Mouse (Mus musculus) lung, embryonic 14.5 days (tissue): ENCODE measurements at regions not wholly inside any gene's neighbourhood (a gene's known extent, or its start where the extent isn't known, plus 50 kb on each side); places are given as distances from the start of the nearest gene placed in this dataset.

ENCODE experiments used
- ATAC-seq: fragments of 200-750 bp; cut with Nextera tagmentation; 2 replicates; pipeline ENCODE4 v1.8.0; 2017; ENCODE audit warnings: mild to moderate bottlenecking, moderate TSS enrichment, moderate library complexity; ENCODE audit not compliant: insufficient read depth
- DNase-seq: peaks from one replicate; pipeline ENCODE4 v3.0.0-alpha.2; 2015
- H3K27ac ChIP-seq: fragments of 300-500 bp; sonication (generic); 2 replicates; pipeline ENCODE4 v1.5.1; 2014; ENCODE audit warnings: low read depth, mild to moderate bottlenecking, moderate library complexity
- H3K27me3 ChIP-seq: fragments of 300-500 bp; sonication (generic); 2 replicates; pipeline ENCODE4 v1.6.1; 2014; ENCODE audit warnings: low read length, control low read depth; ENCODE audit not compliant: insufficient read depth
- H3K36me3 ChIP-seq: fragments of 300-500 bp; sonication (generic); 2 replicates; pipeline ENCODE4 v1.6.1; 2014; ENCODE audit warnings: control low read depth; ENCODE audit not compliant: insufficient read depth
- H3K4me1 ChIP-seq: fragments of 300-500 bp; sonication (generic); 2 replicates; pipeline ENCODE4 v1.6.1; 2014; ENCODE audit warnings: antibody characterized with exemption, control low read depth; ENCODE audit not compliant: insufficient read depth
- H3K4me2 ChIP-seq: fragments of 300-500 bp; sonication (generic); 2 replicates; pipeline ENCODE4 v1.6.1; 2014; ENCODE audit warnings: mild to moderate bottlenecking
- H3K4me3 ChIP-seq: fragments of 300-500 bp; sonication (generic); 2 replicates; pipeline ENCODE4 v1.5.1; 2014; ENCODE audit warnings: low read depth, low read length
- H3K9ac ChIP-seq: fragments of 300-500 bp; sonication (generic); 2 replicates; pipeline ENCODE4 v1.6.1; 2014
- H3K9me3 ChIP-seq: fragments of 300-500 bp; sonication (generic); 2 replicates; pipeline ENCODE4 v1.6.1; 2016; ENCODE audit warnings: low read depth, low read length, control low read depth
- CTCF ChIP-seq: IDR thresholded peaks from 2 replicates; pipeline ENCODE4 v1.5.1; 2016; ENCODE audit warnings: antibody characterized with exemption, low read depth
- WGBS: fragments of 180-500 bp; shearing (Covaris S2); extraction: QIAGEN DNeasy Blood & Tissue Kit; methylation state at CpG from one replicate; pipeline ENCODE4 v1.1.7; 2014; 5-methylcytosine and 5-hydroxymethylcytosine counted together

DNA sequence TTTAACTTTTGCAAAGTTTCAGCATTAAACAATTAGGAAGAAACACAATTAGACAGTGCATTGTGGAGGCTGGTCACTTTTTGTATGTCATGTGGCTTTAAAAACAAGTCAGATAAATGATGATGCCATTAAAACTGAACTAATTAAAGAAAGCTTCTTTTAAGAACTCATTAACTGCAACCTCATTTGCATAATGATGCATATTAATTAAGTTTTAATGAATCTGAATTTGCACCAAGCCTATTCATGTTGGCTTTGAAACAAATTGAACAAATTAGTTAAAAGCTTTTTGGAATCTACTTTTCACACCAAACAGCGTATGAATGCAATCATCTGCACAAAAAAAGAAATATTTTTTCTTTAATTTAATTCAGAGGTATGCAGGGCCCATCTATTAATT is 367.3 kb downstream of the Vrk1 start:
- Histone ChIP-seq H3K27ac (no peak overlapping the region), H3K4me3 (no peak overlapping the region), H3K9ac (no peak overlapping the region), H3K4me2 (no peak overlapping the region), H3K36me3 (no peaks in the 10 kb centered on the region), H3K9me3 (no peaks in the 10 kb centered on the region), H3K27me3 (peaks cover 16% of the 10 kb centered on the region; the same call in 1 of the 2 replicates), H3K4me1 (no peaks in the 10 kb centered on the region)
- WGBS = 87% methylated on average over 1 of the region's 1 CpGs
- no peak for TF ChIP-seq CTCF
- ATAC-seq (no peak), DNase-seq (no peak)

DNA sequence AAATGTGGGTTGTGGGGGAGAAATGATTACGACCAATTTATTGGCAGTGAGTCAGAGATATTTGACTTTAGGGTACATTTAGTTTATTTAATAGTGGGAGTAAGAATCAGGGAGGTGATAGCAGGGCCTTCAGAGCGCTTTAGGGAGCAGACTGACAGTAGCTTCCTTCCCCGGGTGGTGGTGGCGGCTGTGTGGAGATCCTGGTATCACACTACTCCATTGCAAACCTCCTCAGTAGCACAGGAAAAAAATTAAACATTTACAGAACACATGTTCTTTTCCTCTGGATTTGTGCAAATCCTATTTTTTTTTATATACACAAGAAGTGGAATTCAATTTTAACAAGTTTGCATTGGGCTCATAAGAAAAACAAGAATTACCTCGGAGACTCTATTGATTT is 367.7 kb downstream of the Vrk1 start:
- no peaks in the 10 kb centered on the region for H3K9me3 ChIP-seq

DNA sequence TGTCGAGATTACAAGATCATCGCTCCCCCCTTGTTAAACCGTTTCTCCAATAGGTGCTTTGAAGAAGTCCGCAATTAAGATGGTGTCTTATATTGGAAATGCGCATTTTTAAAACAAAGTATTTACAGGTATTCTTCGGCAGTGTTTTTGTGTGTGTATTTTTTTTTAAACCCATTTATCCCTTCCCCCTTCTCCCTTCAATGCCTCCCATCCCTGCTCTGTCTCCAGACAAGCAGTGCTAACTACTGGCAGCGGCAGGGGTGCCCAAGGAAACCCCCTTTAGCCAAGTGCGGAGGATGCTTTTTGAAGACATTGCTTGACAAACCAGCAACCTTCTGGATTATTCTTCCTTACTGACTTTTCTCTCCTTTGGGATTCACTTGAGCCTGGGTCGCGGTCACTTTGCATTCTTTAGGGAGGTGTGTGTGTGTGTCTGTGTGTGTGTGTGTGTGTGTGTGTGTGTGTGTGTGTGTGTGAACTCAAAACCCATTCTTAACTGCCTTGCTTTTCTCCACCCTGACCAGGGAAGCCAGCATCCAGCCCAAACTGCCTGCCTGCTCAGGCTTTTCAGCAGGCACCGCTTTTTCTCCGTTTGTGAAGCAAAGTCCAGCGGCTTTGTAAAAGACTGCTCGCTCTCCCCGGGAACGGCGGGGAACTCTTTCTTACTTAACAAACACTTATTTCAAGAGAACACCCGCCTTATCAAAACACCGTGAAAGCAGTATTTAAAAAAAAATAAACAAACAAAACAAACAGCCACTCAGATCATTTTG is 368.5 kb downstream of the Vrk1 start:
- Histone ChIP-seq H3K4me2 (peak overlapping the region; percentile 52), H3K9me3 (no peaks in the 10 kb centered on the region), H3K27ac (no peak overlapping the region), H3K4me1 (no peaks in the 10 kb centered on the region), H3K36me3 (no peaks in the 10 kb centered on the region), H3K4me3 (peak overlapping the region; percentile 16; the same call in 1 of the 2 replicates), H3K9ac (no peak overlapping the region), H3K27me3 (peaks cover 16% of the 10 kb centered on the region; the same call in 1 of the 2 replicates)
- DNase-seq = peak; percentile 37
- no peak for TF ChIP-seq CTCF
- WGBS = 21% methylated on average over 19 of the region's 19 CpGs
- no peak for ATAC-seq

More for the DNA sequence above, 367.7 kb downstream of the Vrk1 start:
- Histone ChIP-seq H3K27me3 (peaks cover 16% of the 10 kb centered on the region; the same call in 1 of the 2 replicates), H3K9ac (no peak overlapping the region), H3K4me1 (no peaks in the 10 kb centered on the region), H3K4me2 (no peak overlapping the region), H3K4me3 (no peak overlapping the region), H3K36me3 (no peaks in the 10 kb centered on the region), H3K27ac (no peak overlapping the region)
- DNase-seq (no peak), ATAC-seq (no peak)
- no peak for TF ChIP-seq CTCF
- 53% methylated on average over 5 of the region's 5 CpGs for WGBS

DNA sequence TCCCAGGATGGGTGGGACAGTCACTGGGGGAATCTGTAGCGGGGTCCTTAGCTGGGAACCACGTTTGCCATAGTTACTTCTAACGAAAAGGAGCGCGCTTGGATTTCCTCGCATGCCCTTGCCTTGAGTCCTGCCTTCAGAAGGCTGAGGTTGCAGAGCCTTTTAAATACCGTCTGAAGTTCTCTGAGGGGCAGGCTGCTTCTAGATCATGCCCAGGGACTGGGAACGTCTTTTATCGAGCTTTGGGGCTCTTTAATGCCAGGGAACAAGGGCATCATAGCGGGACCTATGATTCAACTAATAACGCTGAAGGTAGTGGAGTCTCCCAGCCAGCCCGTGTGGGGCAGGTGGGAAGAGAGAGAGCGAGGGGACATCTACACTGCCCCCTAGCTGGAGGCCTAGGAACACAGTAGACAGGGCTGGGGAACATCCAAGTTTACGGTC is 369.1 kb downstream of the Vrk1 start:
- no peak overlapping the region for H3K9ac ChIP-seq
- 1% methylated on average over 14 of the region's 14 CpGs for WGBS
- no peak overlapping the region for H3K27ac ChIP-seq
- ATAC-seq = peak; percentile 62; the same call in 1 of the 2 replicates
- H3K4me1 ChIP-seq = no peaks in the 10 kb centered on the region
- H3K9me3 ChIP-seq = no peaks in the 10 kb centered on the region
- DNase-seq = peak; percentile 51
- no peaks in the 10 kb centered on the region for H3K36me3 ChIP-seq
- H3K27me3 ChIP-seq = peaks cover 16% of the 10 kb centered on the region; the same call in 1 of the 2 replicates
- H3K4me2 ChIP-seq = peak overlapping the region; percentile 52
- TF ChIP-seq CTCF = peak; percentile 68
- peak overlapping the region; percentile 16 for H3K4me3 ChIP-seq

DNA sequence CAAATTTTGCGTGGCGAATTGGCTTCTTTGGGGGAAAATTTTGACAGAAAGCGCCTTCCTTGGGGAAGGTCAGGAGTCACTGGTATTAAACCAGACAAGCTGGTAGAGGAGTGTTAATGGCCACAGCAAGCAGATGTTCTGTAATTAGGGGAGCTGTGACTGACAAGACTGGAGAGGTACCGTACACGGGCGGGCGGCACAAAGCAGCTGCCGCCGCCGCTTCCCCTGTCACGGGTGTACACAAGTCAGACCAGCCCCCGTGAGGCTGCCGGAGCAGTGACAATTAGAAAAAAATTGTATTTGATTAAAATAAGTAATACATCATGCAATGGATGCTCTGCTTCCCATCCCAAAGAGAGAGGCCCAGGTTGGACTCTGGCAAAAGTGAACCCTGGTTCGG is 369.8 kb downstream of the Vrk1 start:
- Histone ChIP-seq H3K4me2 (no peak overlapping the region), H3K4me3 (no peak overlapping the region), H3K9me3 (no peaks in the 10 kb centered on the region), H3K27ac (no peak overlapping the region), H3K27me3 (peaks cover 16% of the 10 kb centered on the region; the same call in 1 of the 2 replicates), H3K4me1 (no peaks in the 10 kb centered on the region), H3K9ac (no peak overlapping the region), H3K36me3 (no peaks in the 10 kb centered on the region)
- ATAC-seq (no peak), DNase-seq (no peak)
- no peak for TF ChIP-seq CTCF
- WGBS = 40% methylated on average over 14 of the region's 14 CpGs

DNA sequence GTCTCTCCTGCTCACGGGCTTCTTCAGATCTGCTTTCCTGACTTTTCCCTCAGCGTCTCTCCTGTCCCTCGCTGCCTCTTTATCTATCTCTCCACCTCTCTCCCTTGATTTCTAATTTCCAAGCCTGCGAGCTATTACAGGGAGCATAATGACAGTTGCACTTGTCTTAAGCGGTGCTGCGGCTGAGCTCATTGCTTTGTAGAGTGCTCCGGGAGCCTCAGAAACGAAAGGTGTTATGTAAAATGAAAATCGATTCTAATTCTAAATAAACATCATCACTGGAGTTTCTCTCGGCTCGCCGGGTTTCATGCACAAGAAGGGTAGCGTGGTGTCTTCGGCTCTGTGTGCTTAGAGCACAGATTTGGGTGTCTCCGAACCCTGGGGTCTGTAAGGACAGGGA is 371.8 kb downstream of the Vrk1 start:
- peaks cover 16% of the 10 kb centered on the region; the same call in 1 of the 2 replicates for H3K27me3 ChIP-seq
- H3K4me3 ChIP-seq = no peak overlapping the region
- H3K9ac ChIP-seq = no peak overlapping the region
- DNase-seq (no peak), ATAC-seq (no peak)
- WGBS = 70% methylated on average over 15 of the region's 15 CpGs
- no peaks in the 10 kb centered on the region for H3K9me3 ChIP-seq
- no peak overlapping the region for H3K27ac ChIP-seq
- H3K4me1 ChIP-seq = no peaks in the 10 kb centered on the region
- no peak for TF ChIP-seq CTCF
- no peak overlapping the region for H3K4me2 ChIP-seq
- H3K36me3 ChIP-seq = no peaks in the 10 kb centered on the region

DNA sequence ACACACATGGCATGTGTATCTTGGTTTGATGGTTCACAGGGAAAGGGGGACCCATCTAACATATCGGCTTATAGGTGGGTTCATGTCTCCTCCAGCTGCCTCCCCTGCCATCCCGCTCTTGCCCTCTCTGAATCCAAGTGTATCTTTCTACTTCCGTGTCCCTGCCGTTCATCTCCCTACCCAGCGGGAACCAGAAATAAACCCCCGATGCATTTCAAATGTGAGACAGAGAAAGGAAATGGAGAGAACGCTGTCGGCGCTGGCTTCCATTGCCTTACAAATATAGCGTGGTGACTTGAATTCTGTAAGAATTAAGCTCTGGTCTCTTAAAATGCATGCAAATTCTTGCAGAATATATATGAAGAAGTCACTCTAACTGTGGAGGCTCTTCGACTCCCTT is 379.2 kb downstream of the Vrk1 start:
- 92% methylated on average over 11 of the region's 11 CpGs for WGBS
- Histone ChIP-seq H3K36me3 (no peaks in the 10 kb centered on the region), H3K4me2 (no peak overlapping the region), H3K9ac (no peak overlapping the region), H3K27ac (no peak overlapping the region), H3K4me1 (no peaks in the 10 kb centered on the region), H3K9me3 (no peaks in the 10 kb centered on the region), H3K27me3 (no peaks in the 10 kb centered on the region), H3K4me3 (no peak overlapping the region)
- no peak for ATAC-seq
- DNase-seq = no peak
- TF ChIP-seq CTCF = no peak
